Mouse (Mus musculus) heart, embryonic 15.5 days (tissue): ENCODE results near the gene Dusp18. TPM values are rescaled to one million over a fixed set of nuclear protein-coding genes. Genes with fewer than 3 reads are reported as not detected.
A peak's percentile ranks its signal among the peaks of the same experiment; 100 is the strongest.

Experiments used
- ATAC-seq: fragments of 200-750 bp; cut with Nextera tagmentation; replicated peaks from 2 replicates; pipeline ENCODE4 v1.8.0; 2017; ENCODE audit warnings: low read depth, moderate TSS enrichment; ENCODE audit not compliant: insufficient number of reproducible peaks, insufficient read depth, low FRiP score
- H3K27ac ChIP-seq: fragments of 300-500 bp; sonication (generic); 2 replicates; pipeline ENCODE4 v1.5.1; 2015; ENCODE audit warnings: mild to moderate bottlenecking, inconsistent platforms
- H3K27me3 ChIP-seq: fragments of 300-500 bp; sonication (generic); 2 replicates; pipeline ENCODE4 v1.6.1; 2015; ENCODE audit warnings: inconsistent platforms
- H3K36me3 ChIP-seq: fragments of 300-500 bp; sonication (generic); 2 replicates; pipeline ENCODE4 v1.6.1; 2015; ENCODE audit warnings: mild to moderate bottlenecking, inconsistent platforms
- H3K4me1 ChIP-seq: fragments of 300-500 bp; sonication (generic); replicated peaks from 2 replicates; pipeline ENCODE4 v1.6.1; 2015; ENCODE audit warnings: inconsistent platforms
- H3K4me2 ChIP-seq: fragments of 300-500 bp; sonication (generic); 2 replicates; pipeline ENCODE4 v1.6.1; 2015; ENCODE audit warnings: inconsistent platforms, mild to moderate bottlenecking, moderate library complexity
- H3K4me3 ChIP-seq: fragments of 300-500 bp; sonication (generic); 2 replicates; pipeline ENCODE4 v1.5.1; 2015; ENCODE audit warnings: mild to moderate bottlenecking, inconsistent platforms
- H3K9ac ChIP-seq: fragments of 300-500 bp; sonication (generic); 2 replicates; pipeline ENCODE4 v1.6.1; 2015; ENCODE audit warnings: mild to moderate bottlenecking, inconsistent platforms
- H3K9me3 ChIP-seq: fragments of 300-500 bp; sonication (generic); replicated peaks from 2 replicates; pipeline ENCODE4 v1.6.1; 2016; ENCODE audit warnings: inconsistent platforms
- WGBS: fragments of 180-500 bp; shearing (Covaris S2); methylation state at CpG from one replicate; pipeline ENCODE4 v1.1.7; 2015; ENCODE audit warnings: mixed read lengths; 5-methylcytosine and 5-hydroxymethylcytosine counted together
- polyA plus RNA-seq: library from polyadenylated mRNA; unstranded; fragments of >200 nt; fragmentation: Nextera tagmentation; extraction: Ambion mirVana; gene quantifications from 2 replicates; pipeline ENCODE4 v1.2.1, GENCODE M21; 2015

Dusp18 gene
- polyA plus RNA-seq, 1 experiment from 2014 or later: 9.8 TPM

GRCm38 (mm10) chr11:3859778-3860177 is 35.3 kb upstream of the Dusp18 start:
- no peak overlapping the region for H3K4me2 ChIP-seq
- no peak overlapping the region for H3K9ac ChIP-seq
- peaks cover 10% of the 10 kb centered on the region for H3K4me1 ChIP-seq
- no peaks in the 10 kb centered on the region for H3K9me3 ChIP-seq
- H3K36me3 ChIP-seq: no peaks in the 10 kb centered on the region
- no peak overlapping the region for H3K27ac ChIP-seq
- WGBS: 83% methylated on average over 4 of the region's 4 CpGs
- H3K27me3 ChIP-seq: peaks cover 8% of the 10 kb centered on the region; the same call in 1 of the 2 replicates
- no peak overlapping the region for H3K4me3 ChIP-seq
- ATAC-seq: no peak

GRCm38 (mm10) chr11:3860361-3860760 is 34.7 kb upstream of the Dusp18 start:
- no peak overlapping the region for H3K4me3 ChIP-seq
- no peak for ATAC-seq
- no peak overlapping the region for H3K9ac ChIP-seq
- 74% methylated on average over 4 of the region's 4 CpGs for WGBS
- no peak overlapping the region for H3K27ac ChIP-seq
- peaks cover 10% of the 10 kb centered on the region; the same call in 1 of the 2 replicates for H3K27me3 ChIP-seq
- H3K9me3 ChIP-seq: no peaks in the 10 kb centered on the region
- no peak overlapping the region for H3K4me2 ChIP-seq
- no peaks in the 10 kb centered on the region for H3K36me3 ChIP-seq
- peaks cover 10% of the 10 kb centered on the region for H3K4me1 ChIP-seq

- Histone ChIP-seq H3K4me1 (peaks cover 10% of the 10 kb centered on the region), H3K4me2 (peak overlapping the region; percentile 88), H3K27me3 (peaks cover 11% of the 10 kb centered on the region; the same call in 1 of the 2 replicates), H3K9ac (peak overlapping the region; percentile 49), H3K4me3 (peak overlapping the region; percentile 54), H3K27ac (no peak overlapping the region), H3K36me3 (no peaks in the 10 kb centered on the region), H3K9me3 (no peaks in the 10 kb centered on the region)
- ATAC-seq: no peak
- 71% methylated on average over 19 of the region's 19 CpGs for WGBS
Observed at GRCm38 (mm10) chr11:3862661-3863453, 32.2 kb upstream of the Dusp18 start.

- Histone ChIP-seq H3K27me3 (peaks cover 11% of the 10 kb centered on the region; the same call in 1 of the 2 replicates), H3K36me3 (no peaks in the 10 kb centered on the region), H3K9ac (peak within 1 kb of the TSS; percentile 49), H3K4me2 (peak within 1 kb of the TSS; percentile 88), H3K27ac (no peak within 1 kb of the TSS), H3K4me1 (peaks cover 10% of the 10 kb centered on the region), H3K4me3 (peak within 1 kb of the TSS; percentile 54), H3K9me3 (no peaks in the 10 kb centered on the region)
- WGBS: 4% methylated on average over 58 of the region's 58 CpGs
- ATAC-seq: peak; percentile 91
Observed at GRCm38 (mm10) chr11:3863454-3864112, 31.5 kb upstream of the Dusp18 start, which contains the start of gene Osbp2. Osbp2 (minus strand) TSS chr11:3863903.

- no peaks in the 10 kb centered on the region for H3K9me3 ChIP-seq
- H3K4me1 ChIP-seq: peaks cover 10% of the 10 kb centered on the region
- H3K27me3 ChIP-seq: peaks cover 11% of the 10 kb centered on the region; the same call in 1 of the 2 replicates
- peak overlapping the region; percentile 54 for H3K4me3 ChIP-seq
- WGBS: 39% methylated on average over 6 of the region's 6 CpGs
- no peak for ATAC-seq
- H3K4me2 ChIP-seq: peak overlapping the region; percentile 88
- no peaks in the 10 kb centered on the region for H3K36me3 ChIP-seq
- no peak overlapping the region for H3K27ac ChIP-seq
- H3K9ac ChIP-seq: no peak overlapping the region
Observed at GRCm38 (mm10) chr11:3864343-3864742, 30.7 kb upstream of the Dusp18 start.

- Histone ChIP-seq H3K4me1 (no peaks in the 10 kb centered on the region), H3K36me3 (no peaks in the 10 kb centered on the region), H3K27me3 (peaks cover 3% of the 10 kb centered on the region), H3K9me3 (no peaks in the 10 kb centered on the region), H3K4me3 (no peak overlapping the region), H3K27ac (no peak overlapping the region), H3K4me2 (no peak overlapping the region), H3K9ac (no peak overlapping the region)
- 70% methylated on average over 6 of the region's 6 CpGs for WGBS
- ATAC-seq: no peak
Observed at GRCm38 (mm10) chr11:3876419-3876818, 18.6 kb upstream of the Dusp18 start.

GRCm38 (mm10) chr11:3878660-3879059 is 16.4 kb upstream of the Dusp18 start:
- H3K9me3 ChIP-seq: no peaks in the 10 kb centered on the region
- H3K27me3 ChIP-seq: peaks cover 10% of the 10 kb centered on the region
- no peak overlapping the region for H3K4me2 ChIP-seq
- no peak overlapping the region for H3K9ac ChIP-seq
- no peak for ATAC-seq
- no peaks in the 10 kb centered on the region for H3K4me1 ChIP-seq
- no peak overlapping the region for H3K4me3 ChIP-seq
- 67% methylated on average over 7 of the region's 7 CpGs for WGBS
- H3K27ac ChIP-seq: no peak overlapping the region
- H3K36me3 ChIP-seq: no peaks in the 10 kb centered on the region

GRCm38 (mm10) chr11:3879836-3880235 is 15.2 kb upstream of the Dusp18 start:
- H3K36me3 ChIP-seq: no peaks in the 10 kb centered on the region
- no peak overlapping the region for H3K4me3 ChIP-seq
- H3K9ac ChIP-seq: no peak overlapping the region
- no peak; the same call in 1 of the 2 replicates for ATAC-seq
- no peak overlapping the region for H3K27ac ChIP-seq
- 37% methylated on average over 2 of the region's 2 CpGs for WGBS
- no peak overlapping the region for H3K4me2 ChIP-seq
- H3K4me1 ChIP-seq: no peaks in the 10 kb centered on the region
- H3K27me3 ChIP-seq: peaks cover 10% of the 10 kb centered on the region
- no peaks in the 10 kb centered on the region for H3K9me3 ChIP-seq

- no peak overlapping the region for H3K4me2 ChIP-seq
- no peak for ATAC-seq
- H3K4me1 ChIP-seq: no peaks in the 10 kb centered on the region
- no peaks in the 10 kb centered on the region for H3K9me3 ChIP-seq
- H3K27me3 ChIP-seq: peaks cover 10% of the 10 kb centered on the region
- no peak overlapping the region for H3K9ac ChIP-seq
- no peaks in the 10 kb centered on the region for H3K36me3 ChIP-seq
- 70% methylated on average over 3 of the region's 3 CpGs for WGBS
- no peak overlapping the region for H3K27ac ChIP-seq
- H3K4me3 ChIP-seq: no peak overlapping the region
Observed at GRCm38 (mm10) chr11:3883711-3884110, 11.3 kb upstream of the Dusp18 start.

- 74% methylated on average over 5 of the region's 5 CpGs for WGBS
- Histone ChIP-seq H3K36me3 (no peaks in the 10 kb centered on the region), H3K4me3 (no peak overlapping the region), H3K4me2 (no peak overlapping the region), H3K9me3 (no peaks in the 10 kb centered on the region), H3K27ac (no peak overlapping the region), H3K4me1 (no peaks in the 10 kb centered on the region), H3K9ac (no peak overlapping the region), H3K27me3 (no peaks in the 10 kb centered on the region)
- no peak for ATAC-seq
Observed at GRCm38 (mm10) chr11:3887331-3887730, 7.7 kb upstream of the Dusp18 start.

- H3K27ac ChIP-seq: no peak overlapping the region
- H3K9me3 ChIP-seq: no peaks in the 10 kb centered on the region
- no peaks in the 10 kb centered on the region for H3K27me3 ChIP-seq
- H3K9ac ChIP-seq: no peak overlapping the region
- no peak for ATAC-seq
- peaks cover 8% of the 10 kb centered on the region; the same call in 1 of the 2 replicates for H3K36me3 ChIP-seq
- H3K4me2 ChIP-seq: no peak overlapping the region
- H3K4me1 ChIP-seq: peaks cover 13% of the 10 kb centered on the region
- WGBS: 71% methylated on average over 6 of the region's 6 CpGs
- H3K4me3 ChIP-seq: no peak overlapping the region
Observed at GRCm38 (mm10) chr11:3893970-3894369, 1.1 kb upstream of the Dusp18 start.
